Mouse (Mus musculus): ENCODE results near the gene Agbl4.

DNA sequence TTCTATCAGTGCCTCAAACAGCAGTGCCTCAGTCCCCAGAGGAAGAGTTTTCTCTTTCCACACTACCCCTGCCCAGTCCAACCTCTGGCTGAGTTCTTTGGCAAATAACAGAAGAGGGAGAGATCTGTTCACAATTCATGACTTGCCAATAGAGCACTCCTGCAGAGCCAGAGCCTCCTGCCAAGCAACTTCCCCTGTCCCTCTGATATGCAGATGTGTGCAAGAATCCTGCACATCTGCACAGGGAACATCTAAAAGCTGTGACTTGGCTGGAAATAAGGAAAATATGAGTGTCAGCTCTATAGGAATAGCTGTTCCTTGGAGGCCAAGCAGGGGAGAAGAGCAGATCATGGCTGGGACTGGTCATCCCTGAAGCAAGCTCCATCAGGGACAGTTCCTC lies 993.3 kb downstream of the Agbl4 start:
- no peak for TF ChIP-seq CTCF (IDR thresholded peaks at IDR 0.05; ENCODE audit: control insufficient read depth, insufficient read depth, insufficient replicate concordance, low read depth, low read length)
- TF ChIP-seq POLR2A (IDR thresholded peaks at IDR 0.05; ENCODE audit: control insufficient read depth, low read depth, low read length), result no peak

All from testis, adult 2 months (tissue).